Mouse (Mus musculus) lung, adult 2 months (tissue): ENCODE data around the gene Nop10. TPM values are rescaled to one million over a fixed set of nuclear protein-coding genes. Genes with fewer than 3 reads are reported as not detected.

Experiments used
- DNase-seq: peaks from one replicate; pipeline ENCODE4 v3.0.0; 2022
- H3K4me1 ChIP-seq: fragments of 200-500 bp; 2 replicates; pipeline ENCODE4 v1.6.1; 2011; ENCODE audit warnings: low read length; ENCODE audit not compliant: control insufficient read depth, insufficient read depth
- H3K4me3 ChIP-seq: fragments of 200-500 bp; replicated peaks from 2 replicates; pipeline ENCODE3; 2011; ENCODE audit warnings: low read depth, mild to moderate bottlenecking, control low read depth, low read length; ENCODE audit errors: extremely low read depth
- CTCF ChIP-seq: fragments of 200-500 bp; IDR thresholded peaks from 2 replicates; pipeline ENCODE4 v1.5.1; 2011; ENCODE audit warnings: mild to moderate bottlenecking, low read length, control low read depth; ENCODE audit not compliant: insufficient read depth
- POLR2A ChIP-seq: fragments of 200-500 bp; IDR thresholded peaks from 2 replicates; pipeline ENCODE4 v1.6.1; 2011; ENCODE audit warnings: low read depth, mild to moderate bottlenecking, control low read depth, low read length, borderline replicate concordance; ENCODE audit errors: extremely low read depth
- WGBS: fragments of 180-500 bp; shearing (Covaris S2); methylation state at CpG from one replicate; pipeline ENCODE4 v1.1.7; 2018; 5-methylcytosine and 5-hydroxymethylcytosine counted together
- polyA plus RNA-seq: library from polyadenylated mRNA; depleted of rRNA; stranded (reverse); fragments of >200 nt; gene quantifications from 2 replicates; pipeline ENCODE4 v1.2.3, GENCODE M21; 2012

Nop10 gene
- polyA plus RNA-seq, 1 experiment, result 50.4 TPM

GRCm38 (mm10) chr2:112239935-112240721 lies 21.6 kb upstream of the Nop10 start:
- H3K4me1 ChIP-seq, result no peaks in the 10 kb centered on the region
- 3% methylated on average over 28 of the region's 28 CpGs for WGBS
- TF ChIP-seq CTCF (no peak), POLR2A (no peak)
- H3K4me3 ChIP-seq, result peak overlapping the region; percentile 60
- DNase-seq, result no peak

- WGBS, result 82% methylated on average over 14 of the region's 14 CpGs
- TF ChIP-seq POLR2A (no peak), CTCF (no peak)
- Histone ChIP-seq H3K4me3 (no peak overlapping the region), H3K4me1 (no peaks in the 10 kb centered on the region)
- no peak for DNase-seq
Measured at GRCm38 (mm10) chr2:112241787-112242186, 19.9 kb upstream of the Nop10 start.

DNA sequence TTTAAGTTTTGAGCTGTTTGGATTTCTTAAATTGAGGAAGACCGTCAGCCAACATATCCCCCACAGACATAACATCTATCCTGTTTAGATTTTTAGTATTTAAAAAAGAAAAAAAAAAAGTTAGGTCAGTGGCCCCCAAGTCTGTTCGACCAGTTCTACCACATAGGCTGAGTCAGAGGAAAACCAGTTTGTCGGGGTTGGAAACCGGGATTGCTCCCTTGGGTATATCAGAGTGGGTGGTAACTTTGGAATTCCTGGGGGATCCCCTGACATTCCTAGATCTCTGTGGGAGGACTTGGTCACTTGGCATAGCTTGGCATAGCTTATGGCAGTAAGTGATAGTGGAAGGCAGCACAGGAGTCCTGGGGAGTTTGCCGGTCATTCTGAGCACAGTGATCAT lies 16.4 kb upstream of the Nop10 start:
- Histone ChIP-seq H3K4me1 (no peaks in the 10 kb centered on the region), H3K4me3 (no peak overlapping the region)
- no peak for TF ChIP-seq POLR2A
- no peak for TF ChIP-seq CTCF
- WGBS, result 61% methylated on average over 5 of the region's 5 CpGs
- DNase-seq, result no peak

GRCm38 (mm10) chr2:112246193-112246592 lies 15.5 kb upstream of the Nop10 start:
- DNase-seq, result no peak
- H3K4me3 ChIP-seq, result no peak overlapping the region
- WGBS, result 65% methylated on average over 6 of the region's 6 CpGs
- no peak for TF ChIP-seq POLR2A
- TF ChIP-seq CTCF, result no peak
- no peaks in the 10 kb centered on the region for H3K4me1 ChIP-seq

GRCm38 (mm10) chr2:112247323-112247722 lies 14.4 kb upstream of the Nop10 start:
- no peaks in the 10 kb centered on the region for H3K4me1 ChIP-seq
- DNase-seq, result no peak
- 73% methylated on average over 10 of the region's 10 CpGs for WGBS
- TF ChIP-seq POLR2A (no peak), CTCF (no peak)
- H3K4me3 ChIP-seq, result no peak overlapping the region

DNA sequence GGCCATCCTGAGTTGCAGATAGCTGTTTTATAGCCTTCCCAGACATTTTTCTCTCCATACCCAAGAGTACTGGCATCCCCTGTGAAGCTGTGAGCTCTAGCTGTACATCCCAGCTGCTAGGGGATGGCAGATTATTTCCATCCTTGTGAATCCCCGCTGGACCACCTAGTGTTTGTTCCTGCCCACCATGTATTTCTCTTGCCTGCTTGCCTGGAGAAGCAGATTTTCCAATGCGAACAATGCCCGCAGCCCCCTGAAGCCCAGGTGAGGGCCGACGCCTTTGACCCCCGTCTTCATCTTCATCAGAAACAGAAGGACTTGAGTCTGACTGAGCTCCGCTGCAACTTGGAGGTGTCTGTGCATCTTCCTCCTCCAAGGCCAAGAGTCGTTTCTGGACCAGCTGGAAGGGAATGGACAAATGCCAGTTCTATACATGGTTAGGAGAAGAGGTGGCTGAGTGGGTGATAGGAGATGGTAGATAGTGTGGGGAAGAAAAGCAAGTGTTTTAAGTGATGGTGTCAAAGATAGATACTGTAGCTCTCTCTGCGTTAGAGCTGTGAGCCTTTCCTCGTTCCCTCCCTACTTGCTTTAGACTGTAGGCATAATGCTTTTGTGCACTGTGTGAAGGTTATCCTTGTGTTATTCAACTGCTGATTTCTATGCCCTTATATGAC lies 11.8 kb upstream of the Nop10 start:
- TF ChIP-seq CTCF (no peak), POLR2A (no peak)
- Histone ChIP-seq H3K4me1 (no peaks in the 10 kb centered on the region), H3K4me3 (no peak overlapping the region)
- 90% methylated on average over 10 of the region's 10 CpGs for WGBS
- DNase-seq, result no peak

DNA sequence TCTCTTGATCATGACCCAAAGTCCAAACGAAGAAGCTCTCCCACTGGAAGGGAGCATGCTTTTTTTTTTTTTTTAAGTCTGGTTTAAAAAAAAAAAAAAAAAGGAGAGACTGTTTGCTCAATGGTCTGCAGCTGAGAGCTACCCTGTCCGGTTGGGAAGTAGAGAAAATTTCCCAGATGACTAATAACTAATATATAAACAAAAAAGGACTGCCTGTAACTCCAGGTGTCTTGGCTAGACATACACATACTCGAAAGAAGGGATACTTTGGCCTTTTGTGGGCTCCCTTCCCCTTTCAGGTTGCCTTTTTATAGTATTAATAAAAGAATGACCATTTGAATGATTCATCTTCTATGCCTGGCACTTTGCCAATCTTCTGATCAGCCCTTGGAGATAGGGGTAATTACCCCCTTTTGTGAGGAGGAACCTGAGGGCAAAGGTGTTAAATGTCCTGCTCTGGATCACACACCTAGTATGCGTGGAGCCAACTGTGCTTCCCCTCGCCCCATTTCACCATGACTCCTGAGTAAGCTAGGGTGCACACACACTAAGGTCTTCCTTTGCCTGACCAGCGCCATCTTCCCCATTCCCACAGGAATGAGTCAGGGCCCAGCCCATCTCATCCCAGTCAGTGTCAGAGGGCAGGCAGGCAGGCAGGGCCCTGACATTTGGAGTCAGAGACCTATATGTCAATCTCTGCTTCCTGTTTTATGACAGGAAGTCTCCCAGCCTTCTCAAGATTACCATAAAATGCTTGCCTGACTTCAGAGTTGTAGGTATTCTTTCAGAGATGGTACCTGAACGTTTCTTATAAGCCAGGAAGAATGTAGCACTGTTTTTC lies 6.8 kb upstream of the Nop10 start:
- no peak for TF ChIP-seq POLR2A

DNA sequence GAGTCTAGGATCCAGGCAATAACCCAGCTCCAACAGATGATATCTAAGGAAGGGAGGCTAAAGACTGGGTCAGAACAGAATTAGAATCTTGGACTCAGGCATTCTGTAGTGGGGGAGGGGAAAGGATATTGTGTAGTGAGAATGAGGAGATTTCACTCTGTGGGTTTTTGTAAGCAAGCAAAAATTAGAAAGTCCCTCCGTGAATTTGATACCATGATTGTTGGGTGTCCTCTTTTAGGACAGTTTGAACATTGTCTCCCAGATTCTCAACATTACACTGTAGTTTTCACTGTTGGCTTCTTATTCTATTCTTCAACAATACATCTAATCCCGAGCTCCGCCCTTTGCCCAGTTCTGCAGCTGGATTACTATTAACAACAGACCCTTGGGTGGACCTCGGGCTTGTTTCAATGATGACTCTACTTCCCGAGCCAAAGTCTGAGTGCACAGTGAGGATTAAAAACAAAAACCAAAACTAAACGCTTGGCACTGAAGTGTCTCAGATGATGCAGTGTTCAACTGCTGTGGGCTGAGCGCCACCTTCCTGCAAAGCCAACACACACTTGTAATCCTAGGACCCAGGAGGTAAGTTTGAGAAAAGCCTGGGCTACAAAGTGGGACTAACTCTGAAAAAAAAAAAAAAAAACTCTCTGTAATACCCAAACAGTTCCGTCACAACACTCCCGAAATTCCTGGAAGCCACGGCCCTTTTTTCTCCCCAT lies 2.3 kb upstream of the Nop10 start, which contains the start of gene Nutm1:
TSS of gene Nutm1 (minus strand) at position 51 of the 722 bp plus-strand sequence.
- Histone ChIP-seq H3K4me1 (peaks cover 4% of the 10 kb centered on the region; the same call in 1 of the 2 replicates), H3K4me3 (no peak within 1 kb of the TSS)
- TF ChIP-seq CTCF (peak; percentile 53), POLR2A (no peak)
- DNase-seq, result no peak
- 59% methylated on average over 10 of the region's 10 CpGs for WGBS

More for the DNA sequence above, 6.8 kb upstream of the Nop10 start:
- no peak for DNase-seq
- Histone ChIP-seq H3K4me3 (no peak overlapping the region), H3K4me1 (no peaks in the 10 kb centered on the region)
- 62% methylated on average over 7 of the region's 7 CpGs for WGBS
